Mouse (Mus musculus) CH12F3 (cell line): ENCODE measurements around the gene Slc44a5.

Experiments used
- in situ Hi-C: fragments of 300-500 bp; cut with MboI; formaldehyde crosslinking; loops from 2 replicates; pipeline ENCODE4 v1.14.3; 2020; ENCODE audit warnings: low sequenced_read_pairs

Gene Slc44a5

DNA sequence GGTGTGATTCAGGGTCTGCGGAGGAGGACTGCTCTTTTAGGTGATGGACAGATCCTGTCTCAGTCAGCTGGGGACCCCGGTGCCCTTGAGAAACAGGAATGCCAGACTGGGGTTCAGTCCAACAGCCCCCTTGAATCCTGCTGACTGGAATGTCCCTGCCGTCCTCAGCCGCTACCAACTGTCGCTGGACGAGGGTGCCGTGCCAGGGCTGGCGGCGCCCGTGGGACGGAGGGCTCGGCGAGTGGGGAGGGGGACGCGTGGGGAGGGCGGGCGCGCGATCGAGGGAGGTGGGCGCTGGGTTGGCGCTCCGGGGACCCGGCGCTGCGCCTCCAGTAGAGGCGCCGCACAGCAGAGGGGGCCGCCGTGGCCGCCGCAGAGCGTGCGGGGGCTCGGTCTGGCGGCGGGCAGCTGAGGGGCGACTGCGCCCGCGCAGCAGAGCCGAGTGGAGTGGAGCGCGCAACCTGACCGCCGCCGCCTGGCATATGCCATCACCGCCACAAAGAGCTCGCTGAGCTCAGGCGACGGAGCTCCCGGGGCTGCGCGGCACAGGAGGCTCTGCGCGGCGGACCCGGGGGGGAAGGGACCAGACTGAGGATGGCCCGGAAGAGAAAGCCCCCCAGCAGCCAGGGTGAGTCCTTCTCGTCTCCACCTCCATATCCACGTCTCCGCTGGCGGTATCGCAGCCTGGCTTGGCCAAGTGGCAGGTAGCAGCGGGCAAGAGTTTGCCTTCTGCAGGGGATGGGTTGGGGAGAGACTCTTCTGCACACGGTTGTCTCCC, at the start of gene Slc44a5:
Gene Slc44a5, plus strand, starts transcription at position 266 of the 778 bp plus-strand sequence.
- in situ Hi-C loops: loop anchor here (25.0 kb wide), 2 partner anchors 264 to 564 kb away; no protein-coding TSS in a partner anchor

DNA sequence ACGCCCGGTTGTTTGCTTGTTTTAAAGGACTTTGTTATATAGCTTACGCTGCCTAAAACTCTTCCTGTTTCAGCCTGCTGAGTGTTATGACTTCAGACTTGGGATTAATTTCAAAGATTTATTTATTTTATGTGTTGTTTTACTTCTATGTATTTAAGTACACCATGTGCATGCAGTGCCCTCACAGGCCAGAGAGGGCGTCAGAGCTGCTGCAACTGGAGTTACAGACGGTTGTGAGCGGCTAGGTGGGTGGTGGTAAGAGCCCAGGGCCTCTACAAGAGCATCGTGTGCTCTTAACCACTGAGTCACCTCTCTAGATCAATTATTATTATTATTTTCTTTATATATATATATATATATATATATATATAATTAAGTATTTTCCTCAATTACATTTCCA, 46.9 kb upstream of the Slc44a5 start:
- in situ Hi-C loops: no loop called here

DNA sequence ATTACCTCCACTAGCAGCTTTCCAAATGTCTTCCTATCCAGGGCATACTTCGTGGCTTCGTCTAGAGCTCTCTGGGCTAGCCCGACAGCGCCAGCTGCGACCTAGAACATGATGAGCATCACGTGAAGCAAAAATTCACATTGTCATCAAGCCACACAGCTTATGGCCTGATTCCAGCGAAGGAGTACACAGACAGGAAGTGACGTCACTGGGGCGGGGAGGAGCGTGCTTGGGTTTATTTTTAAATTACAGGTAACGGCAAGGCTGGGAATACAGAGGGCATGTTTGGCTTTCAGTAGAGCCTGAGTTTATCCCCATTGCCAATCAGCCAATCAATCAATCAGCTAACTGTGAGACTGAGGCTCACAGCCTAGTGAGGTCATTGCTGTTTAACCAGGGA, 43.7 kb upstream of the Slc44a5 start:
- in situ Hi-C loops: no loop called here

DNA sequence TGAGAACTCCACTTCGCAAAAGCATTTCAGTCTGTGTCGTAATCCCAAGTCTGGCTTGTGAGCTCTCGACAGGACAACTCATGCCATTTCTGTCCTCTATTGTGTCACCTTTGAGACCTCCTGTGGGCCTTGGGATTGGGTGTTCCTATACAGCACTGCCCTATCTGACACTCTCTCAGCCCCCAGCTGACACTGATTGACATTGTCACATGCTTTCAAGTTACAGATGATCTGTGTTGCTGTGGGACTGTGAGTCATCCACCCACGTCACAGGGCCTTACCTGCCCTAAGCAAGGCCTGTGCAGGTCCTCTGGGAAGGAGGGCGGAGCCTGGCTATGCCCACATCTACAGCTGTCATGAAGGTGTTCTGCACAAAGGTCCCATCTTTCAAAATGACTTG, 40.8 kb upstream of the Slc44a5 start:
- in situ Hi-C loops: no loop called here

DNA sequence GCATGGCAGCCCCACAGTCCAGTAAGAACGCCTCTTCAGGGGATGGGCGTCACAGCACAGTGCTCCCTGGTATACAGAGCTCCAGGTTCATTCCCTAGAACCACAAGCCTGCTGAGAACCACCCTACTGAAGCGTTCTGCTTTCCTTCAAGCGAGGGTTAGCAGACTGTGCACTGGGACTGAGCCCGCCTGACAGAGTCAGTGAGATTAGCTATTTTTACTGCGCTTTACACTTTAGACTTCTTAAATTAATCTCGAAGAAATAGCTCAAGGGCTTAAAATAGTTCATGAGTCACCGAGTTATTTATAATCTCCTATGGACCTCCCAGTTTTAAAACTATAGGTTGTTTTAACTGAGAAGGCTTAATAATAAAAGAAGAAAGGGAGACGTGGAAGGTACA, 37.4 kb upstream of the Slc44a5 start:
- in situ Hi-C loops: no loop called here

DNA sequence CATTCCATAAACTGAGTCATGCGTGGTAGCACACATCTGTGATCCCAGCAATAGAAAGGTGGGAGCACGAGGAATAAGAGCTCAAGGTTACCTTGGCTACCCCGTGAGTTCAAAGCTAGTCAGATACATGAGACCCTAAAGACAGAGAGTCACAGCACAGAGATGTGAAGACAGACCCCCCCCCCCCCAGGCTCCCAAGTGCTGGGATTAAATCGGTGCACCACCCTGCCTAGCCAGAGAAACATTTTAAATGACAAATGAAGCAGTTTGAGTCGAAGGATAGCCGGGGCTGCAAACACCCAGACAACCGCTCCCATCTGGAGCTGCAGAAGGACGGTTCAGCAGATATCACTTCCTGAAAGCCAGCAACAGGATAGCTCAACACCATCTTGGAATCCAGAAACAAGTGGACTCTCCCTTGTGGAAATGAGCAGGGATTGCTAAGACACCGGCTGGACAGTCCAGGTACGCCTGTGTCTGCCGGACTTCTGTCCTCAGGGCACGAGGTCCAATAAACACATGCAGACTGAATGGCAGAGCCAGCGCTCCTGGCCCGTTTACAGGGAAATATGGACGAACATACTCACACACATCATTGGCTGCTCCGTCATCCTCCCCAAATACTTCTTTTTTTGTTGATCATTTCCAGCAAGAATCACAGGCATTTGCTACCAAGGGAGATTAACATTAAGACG, 36.0 kb upstream of the Slc44a5 start:
- in situ Hi-C loops: no loop called here

DNA sequence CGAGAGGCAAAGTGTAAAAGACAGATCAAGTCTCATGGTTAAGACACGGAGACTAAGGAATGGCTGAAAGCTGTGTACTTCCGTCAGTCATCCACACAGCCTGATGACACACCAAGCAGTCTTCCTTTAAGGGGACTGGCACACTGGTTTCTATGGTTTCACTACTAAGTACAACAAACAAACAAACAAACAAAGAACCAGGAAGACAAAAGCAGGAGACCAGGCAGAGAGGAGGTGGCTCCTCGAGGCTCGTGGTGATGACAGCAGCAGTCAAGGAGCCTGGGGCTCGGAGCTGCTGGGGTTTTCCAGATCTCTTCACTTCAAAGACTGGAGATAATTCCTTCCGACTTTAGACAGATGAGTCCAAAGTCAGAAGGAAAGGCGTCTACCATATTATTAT, 33.2 kb upstream of the Slc44a5 start:
- in situ Hi-C loops: no loop called here

DNA sequence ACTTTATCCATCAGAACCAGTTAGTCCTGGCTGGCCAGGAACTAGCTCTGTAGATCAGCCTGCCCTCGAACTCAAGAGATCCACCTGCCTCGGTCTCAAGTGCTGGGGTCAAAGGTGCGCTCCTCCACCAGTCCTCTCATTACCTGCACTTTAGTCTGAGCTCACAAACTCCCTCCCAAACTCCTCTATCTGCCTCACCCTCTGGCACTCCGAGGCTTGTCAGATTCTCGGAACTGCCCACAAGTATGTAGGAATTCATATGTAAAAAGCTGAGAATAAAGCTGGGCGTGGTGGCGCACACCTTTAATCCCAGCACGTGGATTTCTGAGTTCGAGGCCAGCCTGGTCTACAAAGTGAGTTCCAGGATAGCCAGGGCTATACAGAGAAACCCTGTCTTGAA, 32.8 kb upstream of the Slc44a5 start:
- in situ Hi-C loops: no loop called here

DNA sequence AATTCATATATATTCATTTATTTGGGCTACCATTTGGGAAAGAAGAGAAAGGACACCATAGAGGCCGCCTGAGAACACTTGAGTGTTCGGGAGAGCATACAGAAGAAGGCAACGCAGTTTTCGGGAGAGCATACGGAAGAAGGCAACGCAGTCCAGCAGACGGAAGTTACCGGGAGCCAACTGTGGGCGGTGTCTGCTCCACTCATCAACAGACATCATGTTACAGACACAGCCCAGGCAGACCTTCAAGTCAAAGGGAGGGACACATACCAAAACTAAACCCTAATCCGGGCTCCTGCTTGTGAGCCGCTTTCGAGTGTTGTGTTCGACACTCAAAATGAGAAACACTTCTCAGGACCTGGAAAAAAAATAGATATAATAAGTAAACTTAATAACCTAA, 31.6 kb upstream of the Slc44a5 start:
- in situ Hi-C loops: no loop called here

DNA sequence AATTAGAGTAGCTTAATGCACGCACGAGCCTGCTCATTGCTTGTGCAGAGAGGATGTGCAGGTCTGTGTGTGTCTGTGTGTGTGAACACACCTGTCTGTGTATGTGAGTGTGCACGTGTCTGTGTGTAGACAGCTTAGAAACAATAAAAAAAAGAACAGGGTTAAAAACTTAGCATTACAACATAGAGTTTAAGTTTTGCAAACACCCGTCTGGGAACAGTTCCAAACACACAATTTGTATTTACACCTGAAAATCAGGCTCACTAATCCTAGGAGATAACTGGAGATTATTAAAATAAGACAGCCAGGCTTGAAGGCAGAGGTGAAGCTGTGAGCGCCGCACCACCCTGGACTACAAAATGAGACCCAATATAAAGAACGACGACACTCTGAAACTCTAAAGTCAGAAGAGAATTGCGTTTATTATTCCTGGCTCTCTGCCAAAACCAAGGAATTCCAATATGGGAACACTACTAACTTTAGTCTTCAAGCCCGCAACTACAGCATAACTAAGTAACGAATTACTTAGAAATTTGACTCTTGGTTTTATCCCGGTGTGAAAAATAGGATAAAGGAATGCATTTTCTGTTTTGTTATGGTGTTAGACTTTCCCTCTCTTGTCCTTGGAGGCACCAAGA, 30.1 kb upstream of the Slc44a5 start:
- in situ Hi-C loops: no loop called here

DNA sequence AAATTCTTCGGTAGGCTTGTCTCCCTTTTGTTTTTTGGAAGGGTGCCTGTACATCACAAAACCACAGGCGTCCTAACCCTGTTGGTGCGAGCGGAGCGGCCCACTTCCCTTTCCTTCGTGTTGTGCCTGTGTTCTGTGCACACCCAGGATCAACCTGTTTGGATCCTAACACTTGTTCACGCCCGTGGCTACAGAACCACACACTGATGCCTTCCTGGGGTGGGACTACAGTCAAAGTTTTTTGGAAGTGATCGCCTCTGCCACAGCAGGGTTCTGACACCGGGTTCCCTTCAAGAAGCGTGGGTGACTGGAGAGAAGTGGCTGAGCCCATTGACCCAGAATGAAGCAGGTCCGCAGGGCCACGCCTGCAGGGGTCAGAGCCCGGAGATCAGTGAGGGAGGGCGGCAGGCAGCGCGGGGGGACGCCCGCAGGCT, 29.3 kb upstream of the Slc44a5 start:
- in situ Hi-C loops: no loop called here

DNA sequence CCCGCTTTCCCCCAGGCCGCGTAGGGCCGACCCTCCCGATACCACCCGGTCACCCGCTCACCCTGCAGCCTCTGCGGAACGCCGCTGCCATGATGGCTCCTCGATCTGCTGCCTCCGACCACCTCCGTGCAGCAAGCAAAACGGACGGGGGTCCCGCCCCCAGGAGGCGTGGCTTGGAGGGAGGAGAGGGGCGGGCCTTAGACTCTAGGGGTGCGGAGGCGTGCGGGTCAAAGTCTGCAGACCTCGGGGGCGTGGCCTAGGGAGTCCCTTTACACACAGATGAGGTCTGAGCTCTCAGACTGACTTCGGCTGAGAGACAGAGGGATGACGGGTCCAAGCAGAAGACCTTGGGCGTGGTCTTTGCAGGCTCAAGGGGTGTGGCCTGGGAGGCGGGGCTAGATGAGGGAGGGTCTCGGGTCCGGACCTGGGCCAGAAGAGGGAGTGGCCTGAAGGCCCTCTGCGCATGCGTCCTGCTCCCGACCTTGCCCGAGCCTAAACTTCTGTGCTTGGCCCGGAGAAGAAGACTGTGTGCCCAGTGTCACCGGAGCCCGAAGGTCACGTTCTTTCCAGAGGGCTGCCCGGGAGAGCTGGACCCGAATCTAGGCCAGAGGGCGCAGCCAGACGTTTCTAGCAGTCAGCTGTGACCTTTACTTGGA, 28.8 kb upstream of the Slc44a5 start, which contains the start of gene Acadm:
Gene Acadm, minus strand, starts transcription at position 298 of the 656 bp plus-strand sequence.
- in situ Hi-C loops: no loop called here

DNA sequence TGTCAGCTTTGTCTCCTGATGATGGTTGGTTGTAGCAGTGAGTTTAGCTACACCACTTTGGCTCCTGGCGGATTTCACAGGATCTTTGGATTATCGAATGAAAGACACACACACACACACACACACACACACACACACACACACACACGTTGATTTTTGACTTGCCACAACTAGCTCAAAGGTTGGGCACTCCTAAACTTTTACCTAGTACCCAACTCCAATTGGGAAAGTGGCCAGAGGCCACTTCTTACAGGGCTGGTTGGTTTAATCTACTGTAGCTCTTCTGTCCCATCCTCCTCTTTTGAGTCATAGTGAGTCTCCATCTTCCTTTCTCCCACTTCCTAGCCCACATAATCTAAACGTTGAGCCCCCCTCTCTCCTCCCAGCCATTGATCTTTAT, 26.0 kb upstream of the Slc44a5 start:
- in situ Hi-C loops: no loop called here

DNA sequence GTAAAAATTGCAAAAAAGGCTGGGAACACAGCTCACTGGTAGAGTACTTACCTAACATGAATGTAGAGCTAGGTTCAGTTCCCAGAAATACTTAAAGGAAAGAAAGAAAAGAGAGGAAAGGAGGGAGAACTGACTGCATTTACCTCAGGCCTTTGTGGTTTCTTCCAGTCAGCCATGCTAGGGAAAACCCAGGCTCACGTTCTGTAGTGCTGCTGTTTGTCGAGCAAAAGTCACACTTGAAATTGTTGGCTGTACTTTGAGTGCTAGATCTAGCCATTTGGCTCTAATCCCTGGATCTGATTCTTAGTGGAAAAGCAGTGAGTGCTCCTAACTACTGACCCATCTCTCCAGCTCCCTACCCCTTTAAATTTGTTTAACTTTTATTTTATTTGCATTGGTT, 25.1 kb upstream of the Slc44a5 start:
- in situ Hi-C loops: no loop called here

DNA sequence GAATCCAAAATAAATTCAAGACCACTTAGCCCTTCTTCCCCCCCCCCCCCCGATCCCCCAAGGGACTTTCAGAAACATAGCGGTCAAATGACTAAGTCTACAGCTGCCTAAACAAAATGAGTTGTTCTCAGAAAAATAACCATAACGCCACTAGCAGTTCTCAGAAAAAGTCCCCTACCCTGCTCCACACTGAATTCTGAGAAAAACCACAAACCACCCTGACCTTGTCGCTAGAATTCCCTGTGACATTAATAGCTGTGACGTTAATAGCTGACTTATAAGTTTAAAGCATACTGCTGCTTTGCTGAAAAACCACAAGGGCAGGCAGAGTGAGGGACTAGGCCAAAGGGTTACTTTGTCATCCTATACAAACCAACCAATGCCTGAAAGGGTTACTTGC, 15.3 kb upstream of the Slc44a5 start:
- in situ Hi-C loops: loop anchor here (25.0 kb wide), 2 partner anchors 279 to 579 kb away; no protein-coding TSS in a partner anchor

DNA sequence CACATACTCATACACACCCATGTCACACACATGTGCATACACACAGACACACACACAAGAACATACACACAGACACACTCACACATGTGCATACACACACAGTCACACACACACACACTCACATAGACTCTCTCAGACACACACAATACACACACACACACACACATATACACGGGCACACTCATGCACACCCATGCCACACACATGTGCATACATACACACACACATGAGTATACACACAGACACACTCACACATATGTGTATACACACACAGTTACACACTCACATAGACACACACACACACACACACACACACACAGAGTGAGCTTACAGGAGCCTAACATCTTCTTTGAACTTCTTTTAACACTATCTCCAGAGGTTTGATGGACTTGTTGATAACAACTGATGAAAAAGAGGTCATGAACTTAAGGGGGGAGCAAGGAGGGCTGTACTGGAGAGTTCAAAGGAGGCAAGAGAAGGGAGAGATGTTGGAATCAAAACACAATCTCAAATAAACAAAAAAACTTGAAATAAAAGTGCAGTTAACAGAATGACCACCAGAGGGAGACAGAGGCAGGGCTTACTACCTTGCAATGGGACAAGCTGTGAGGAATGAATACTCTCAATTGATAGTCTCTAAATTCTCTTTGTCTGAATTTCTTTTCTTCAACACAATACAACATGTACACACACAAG, 14.1 kb upstream of the Slc44a5 start:
- in situ Hi-C loops: loop anchor here (25.0 kb wide), 2 partner anchors 278 to 578 kb away; no protein-coding TSS in a partner anchor

DNA sequence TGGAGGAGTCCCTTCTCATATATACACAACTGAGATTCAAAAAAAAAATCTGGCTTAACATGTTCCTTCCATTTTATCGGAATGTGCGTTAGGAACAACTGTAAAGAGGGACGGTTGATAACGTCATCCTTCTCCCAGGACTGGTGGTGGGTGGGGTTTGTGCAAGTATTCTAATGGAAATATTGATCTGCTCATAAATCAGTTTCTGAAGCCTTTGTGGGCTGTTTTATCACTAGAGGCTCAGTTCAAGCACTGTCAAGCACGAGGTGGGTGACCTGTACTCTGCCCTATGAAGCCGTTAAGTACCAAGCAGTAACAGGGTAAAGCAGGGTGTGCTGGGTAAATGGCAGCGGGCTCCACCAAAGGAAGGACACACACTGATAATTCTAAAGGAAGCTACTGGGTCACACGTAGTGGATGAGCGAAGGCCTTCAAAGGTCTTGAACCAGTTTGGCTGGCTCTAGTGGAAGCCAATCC, 13.5 kb upstream of the Slc44a5 start:
- in situ Hi-C loops: loop anchor here (25.0 kb wide), 2 partner anchors 278 to 578 kb away; no protein-coding TSS in a partner anchor

DNA sequence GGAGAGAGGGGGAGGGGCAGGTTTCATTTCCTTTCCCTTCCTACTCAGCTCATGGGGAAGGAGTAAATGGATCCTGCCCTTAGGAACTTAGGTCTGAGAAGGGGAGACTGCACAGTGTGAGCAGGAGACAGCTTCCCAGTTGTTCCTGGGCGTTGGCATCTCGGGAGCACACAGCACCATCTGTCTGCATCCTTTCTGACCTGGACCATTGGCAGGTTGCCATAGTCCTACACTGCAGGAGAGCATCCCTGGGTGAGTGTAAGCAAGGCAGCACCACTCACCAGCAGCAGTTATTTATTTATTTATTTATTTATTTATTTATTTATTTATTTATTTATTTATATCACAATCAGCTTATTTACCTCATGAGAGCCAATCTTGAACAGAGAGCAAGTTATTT, 12.4 kb upstream of the Slc44a5 start:
- in situ Hi-C loops: loop anchor here (25.0 kb wide), 2 partner anchors 276 to 576 kb away; no protein-coding TSS in a partner anchor

DNA sequence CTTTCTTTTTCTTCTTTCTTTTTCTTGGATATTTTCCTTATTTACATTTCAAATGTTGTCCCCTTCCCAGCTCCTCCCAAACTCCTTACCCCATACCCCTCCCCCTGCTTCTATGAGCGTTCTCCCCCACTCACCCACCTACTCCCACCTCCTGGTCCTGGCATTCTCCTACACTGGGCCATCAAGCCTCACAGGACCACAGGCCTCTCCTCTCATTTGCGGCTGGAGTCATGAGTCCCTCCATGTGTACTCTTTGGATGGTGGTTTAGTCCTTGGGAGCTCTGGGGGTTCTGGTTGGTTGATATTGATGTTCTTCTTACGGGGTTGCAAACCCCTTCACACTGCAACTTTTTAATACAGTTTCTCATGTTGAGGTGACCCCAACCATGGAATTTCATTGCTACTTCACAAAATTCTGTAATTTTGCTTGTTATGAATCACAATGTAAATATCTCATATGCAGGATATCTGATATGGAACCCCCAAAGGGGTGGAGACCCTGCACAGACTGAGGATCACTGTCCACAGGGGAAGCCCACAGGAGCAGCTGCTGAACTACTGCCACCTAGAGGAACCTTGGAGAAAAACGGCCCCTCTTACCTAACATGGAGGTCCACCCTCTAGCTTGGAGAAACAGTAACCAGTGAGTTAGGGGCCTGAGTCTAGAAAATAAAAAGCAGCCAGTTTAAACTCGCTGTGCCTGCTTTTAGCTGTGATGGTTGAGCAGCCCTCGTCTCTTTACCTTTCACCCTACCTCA, 11.4 kb upstream of the Slc44a5 start:
- in situ Hi-C loops: loop anchor here (25.0 kb wide), 2 partner anchors 275 to 575 kb away; no protein-coding TSS in a partner anchor
